Mouse (Mus musculus) myocyte (in vitro differentiated cells): ENCODE measurements at regions not wholly inside any gene's neighbourhood (a gene's known extent, or its start where the extent isn't known, plus 50 kb on each side); places are given as distances from the start of the nearest gene placed in this dataset.

Experiments
- MAX ChIP-seq: IDR thresholded peaks from one replicate; pipeline ENCODE4 v1.6.1; 2011; ENCODE audit warnings: low read depth, mild to moderate bottlenecking, control low read depth
- MYOD1 ChIP-seq, 3 experiments: IDR thresholded peaks; one replicate each; pipeline ENCODE4 v1.6.1; 2011; ENCODE audit warnings: control low read depth in 2 of 3, low read depth in 2 of 3, mild to moderate bottlenecking in 2 of 3, moderate library complexity in 1 of 3; ENCODE audit not compliant: insufficient read length in 2 of 3, control insufficient read depth in 1 of 3
- MYOG ChIP-seq, 3 experiments: IDR thresholded peaks; one replicate each; pipeline ENCODE4 v1.6.1; 2011; ENCODE audit warnings: control low read depth in 2 of 3, low read depth in 2 of 3, mild to moderate bottlenecking in 2 of 3; ENCODE audit not compliant: insufficient read length in 2 of 3, control insufficient read depth in 1 of 3, insufficient read depth in 1 of 3
- POLR2A ChIP-seq: IDR thresholded peaks from one replicate; pipeline ENCODE4 v1.6.1; 2011; ENCODE audit warnings: low read depth, mild to moderate bottlenecking, control low read depth, moderate library complexity; ENCODE audit not compliant: insufficient read length
- TCF12 ChIP-seq: IDR thresholded peaks from one replicate; pipeline ENCODE4 v1.6.1; 2011; ENCODE audit warnings: mild to moderate bottlenecking, control low read depth; ENCODE audit not compliant: poor library complexity, insufficient read depth, severe bottlenecking
- USF1 ChIP-seq: IDR thresholded peaks from one replicate; pipeline ENCODE4 v1.6.1; 2011; ENCODE audit warnings: low read depth, mild to moderate bottlenecking, control low read depth, moderate library complexity

DNA sequence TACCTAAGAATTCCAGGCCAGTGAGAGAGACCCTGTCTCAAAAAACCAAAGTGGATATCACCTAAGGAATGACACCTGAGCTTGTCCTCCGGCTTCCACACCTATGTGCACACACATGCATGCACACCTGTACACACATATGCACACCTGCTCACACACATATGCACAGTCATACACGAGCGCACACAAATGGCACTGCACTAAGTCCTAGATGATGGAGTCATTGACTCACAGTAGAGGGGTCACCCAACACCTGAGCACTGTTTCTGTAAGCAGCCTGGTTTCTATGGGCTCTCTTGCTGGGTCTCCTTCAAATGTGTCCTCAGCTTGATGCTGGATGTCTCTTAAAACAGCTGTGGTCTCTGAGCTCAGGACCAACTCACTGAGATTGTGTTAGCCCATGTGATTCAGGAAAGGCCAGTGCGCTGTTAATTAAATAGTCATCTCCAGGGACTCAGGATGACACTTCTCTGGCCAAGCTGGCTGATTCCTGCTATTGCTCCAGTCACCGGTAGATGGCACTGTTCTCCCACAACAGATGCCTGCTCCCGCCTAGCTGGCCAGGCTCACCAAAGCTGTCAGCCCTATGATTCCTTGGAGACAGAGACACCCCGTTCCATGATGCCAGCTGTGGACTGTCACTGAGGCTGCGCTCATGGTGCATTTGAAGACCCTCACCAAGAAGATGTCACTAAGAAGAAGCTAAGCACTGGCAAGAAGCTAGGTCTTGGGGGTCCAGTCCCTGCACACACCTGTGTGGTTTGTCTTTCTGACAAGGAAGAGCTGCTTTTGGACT, 66.8 kb upstream of the Ppm1j start:
- TF ChIP-seq MYOG (IDR thresholded peaks at IDR 0.05; ENCODE audit: control insufficient read depth in 1 of 3, insufficient read depth in 1 of 3, insufficient read length in 2 of 3, low read depth in 2 of 3) (no peak), MYOD1 (IDR thresholded peaks at IDR 0.05; ENCODE audit: control insufficient read depth in 1 of 3, insufficient read length in 2 of 3, low read depth in 2 of 3) (no peak), USF1 (no peak), POLR2A (no peak), MAX (no peak), TCF12 (no peak)
